Mouse (Mus musculus) left cerebral cortex, postnatal 14 days (tissue): ENCODE data around the gene Mfrp. TPM values are rescaled to one million over a fixed set of nuclear protein-coding genes. Genes with fewer than 3 reads are reported as not detected.
A peak's percentile ranks its signal among the peaks of the same experiment; 100 is the strongest.

Experiments used
- DNase-seq, 2 experiments: peaks; one replicate each; pipeline ENCODE4 v3.0.0; 2021 to 2022; ENCODE audit warnings: low spot score in 2 of 2, mixed read lengths in 1 of 2
- intact Hi-C: fragments of 180-260 bp; cut with DNase I; formaldehyde crosslinking; loops from one replicate; pipeline ENCODE4 v1.15.1; 2025
- total RNA-seq, 2 experiments: library from RNA; stranded (reverse); gene quantifications; 2 replicates each; pipeline ENCODE4 v1.2.3; 2021

The Mfrp gene
- total RNA-seq, 2 experiments from 2014 or later, result 0.46 to 0.82 TPM

DNA sequence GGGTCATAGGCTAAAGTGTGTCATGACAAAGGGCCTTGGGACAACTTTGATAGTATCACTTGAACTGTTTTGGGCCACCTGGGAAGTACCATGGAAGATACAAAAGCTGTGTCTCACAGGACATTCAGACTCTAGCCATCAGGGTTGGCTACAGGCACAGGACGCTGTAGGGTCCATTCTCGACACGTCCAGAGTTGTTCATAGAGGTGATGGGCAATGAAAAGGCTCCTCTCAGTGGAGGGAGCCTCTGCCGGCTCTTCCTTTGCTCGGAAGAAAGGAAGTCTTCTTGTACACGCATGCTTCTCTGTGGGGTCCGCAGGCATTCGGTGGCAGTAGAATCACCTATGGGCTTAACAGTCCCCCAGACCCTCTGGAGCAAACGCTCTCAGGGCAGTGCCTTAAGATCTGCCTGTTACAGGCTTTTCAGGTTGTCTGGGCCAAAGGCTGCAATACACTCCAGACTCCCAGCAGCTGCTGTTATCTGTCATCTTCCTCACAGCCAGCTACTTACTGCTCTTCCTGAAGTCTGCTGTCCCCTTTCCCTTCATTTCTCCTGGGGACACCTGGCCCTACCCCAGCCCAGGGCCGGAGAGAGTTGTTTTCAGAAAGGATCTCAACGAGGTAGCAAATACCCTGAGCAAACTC lies 24.1 kb upstream of the Mfrp start:
- DNase-seq, result no peak
- intact Hi-C loops, result no loop called here

DNA sequence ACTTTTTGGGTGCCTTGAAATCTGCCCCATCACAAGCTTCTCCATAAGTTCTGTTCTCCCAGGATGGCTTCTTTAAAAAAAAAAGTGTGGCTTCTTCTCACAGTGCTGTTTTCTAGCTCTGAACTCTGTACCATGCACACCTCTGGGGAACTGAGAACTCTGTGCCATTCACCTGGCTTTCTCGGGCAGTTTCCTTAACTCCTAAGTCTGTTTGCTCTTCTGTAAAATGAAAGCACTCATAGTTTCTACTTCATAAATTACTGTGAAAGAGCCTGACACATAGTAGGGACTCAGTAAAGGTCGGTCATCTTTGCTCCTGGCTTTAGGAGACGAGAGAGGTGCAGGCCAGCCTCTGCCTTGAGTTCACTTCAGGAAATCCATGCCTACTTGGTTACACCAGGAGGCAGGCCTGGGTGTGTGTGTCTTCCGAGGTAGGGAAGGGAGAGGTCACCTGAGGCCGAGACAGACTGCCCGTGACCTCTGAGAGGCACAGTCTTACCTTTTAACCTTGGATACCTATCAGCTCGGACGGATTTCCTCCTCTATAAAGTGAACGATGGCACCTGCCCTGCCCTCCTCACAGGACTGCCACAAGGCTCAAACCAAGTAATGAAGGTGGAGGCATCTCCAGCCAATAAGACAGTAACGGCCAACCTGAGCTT lies 23.3 kb upstream of the Mfrp start:
- intact Hi-C loops, result no loop called here
- DNase-seq, result no peak

DNA sequence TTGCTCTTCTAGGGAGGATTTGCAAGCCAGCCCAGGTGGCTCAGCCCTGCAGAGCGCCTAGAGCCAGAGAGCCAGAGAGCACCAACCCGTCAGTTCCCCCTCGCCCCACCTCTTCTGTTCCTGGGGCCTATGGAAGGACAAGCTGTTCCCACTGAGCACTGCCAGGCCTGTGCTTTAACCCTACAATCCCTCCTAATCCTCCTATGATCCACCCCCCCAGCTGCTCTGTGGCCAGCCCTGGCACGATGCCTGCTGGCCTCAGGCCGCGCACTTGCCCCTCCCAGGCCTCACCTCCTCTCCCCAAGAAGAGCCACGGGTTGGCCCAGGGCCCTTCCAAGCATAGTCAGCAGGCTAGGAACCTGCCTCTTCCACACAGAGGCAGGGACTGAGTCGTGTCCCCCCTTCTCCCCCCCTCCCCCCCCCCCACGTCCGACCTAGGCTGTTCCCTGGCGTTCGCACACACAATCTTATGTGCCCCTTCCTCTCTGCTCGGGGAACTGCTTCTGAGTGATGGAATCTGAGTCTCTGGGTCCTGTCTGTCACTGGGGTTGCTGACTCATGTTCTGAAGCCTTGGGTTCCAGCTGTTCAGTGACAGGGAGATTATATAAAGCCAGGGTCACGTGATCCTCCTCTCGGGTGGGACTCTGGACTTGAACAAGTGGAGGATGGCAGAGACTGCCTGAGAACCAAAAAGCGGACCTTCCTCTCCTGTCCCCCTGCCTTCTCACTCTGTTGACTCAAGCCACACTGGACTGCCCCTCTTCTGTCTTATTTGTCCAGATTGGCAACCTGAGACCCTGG lies 22.4 kb upstream of the Mfrp start:
- DNase-seq, result peak; percentile 61 to 74
- intact Hi-C loops, result no loop called here

DNA sequence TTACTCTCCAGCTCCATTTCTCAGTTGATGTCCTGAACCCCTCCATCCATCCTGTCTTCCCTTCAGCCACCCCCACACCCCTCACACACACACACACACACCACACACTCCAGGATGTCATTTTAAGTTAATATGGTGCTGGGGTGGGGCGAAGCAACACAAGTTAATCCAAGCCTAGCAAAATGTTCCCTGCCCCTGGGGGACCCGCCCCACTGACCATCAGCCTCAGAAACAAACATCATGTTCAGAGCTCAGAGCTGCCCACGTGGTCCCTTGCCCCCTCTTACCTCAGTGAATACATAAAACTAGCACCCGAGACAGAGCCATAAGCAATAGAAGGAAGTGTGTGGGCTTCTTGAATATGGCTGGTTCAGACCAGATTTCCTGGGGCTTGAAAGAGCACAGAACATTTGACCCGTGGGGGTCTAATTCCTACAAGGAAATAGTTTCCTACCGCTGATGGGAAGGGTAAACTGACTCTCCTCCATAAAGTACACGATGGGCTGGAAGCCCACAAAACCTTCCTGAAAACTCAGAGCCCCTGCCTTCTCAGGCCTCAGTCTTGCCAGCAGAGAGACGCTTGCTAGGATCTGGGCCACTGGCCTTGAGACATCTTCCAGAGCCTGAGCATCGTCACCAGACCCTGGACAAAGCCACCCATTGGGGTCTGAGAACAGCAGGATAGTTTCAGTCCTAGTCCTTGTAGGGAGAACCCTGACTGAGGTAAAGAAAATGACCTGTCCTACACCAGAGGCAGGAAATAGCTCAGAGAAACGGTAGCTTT lies 21.3 kb upstream of the Mfrp start:
- DNase-seq, result no peak
- intact Hi-C loops, result no loop called here

DNA sequence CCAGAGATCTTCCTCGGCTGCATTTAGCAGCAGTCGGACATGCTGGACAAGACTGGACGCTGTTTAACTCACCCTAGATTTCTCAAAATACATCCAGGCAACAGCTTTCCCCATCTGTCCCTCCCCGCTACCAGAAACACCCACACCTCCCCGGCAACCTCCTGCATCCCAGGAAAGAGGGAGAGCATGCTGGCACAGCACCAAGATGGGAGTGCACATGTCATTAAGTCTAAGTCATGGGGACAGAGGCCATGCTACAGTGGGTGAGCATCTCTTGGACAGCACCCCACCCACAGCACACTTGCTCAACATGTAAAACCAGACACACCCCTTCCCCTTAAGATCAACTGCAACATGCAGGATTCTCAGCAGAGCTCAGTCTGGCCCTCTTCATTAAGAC lies 20.6 kb upstream of the Mfrp start:
- intact Hi-C loops, result no loop called here
- DNase-seq, result peak in 1 of 2 experiments; percentile 55

DNA sequence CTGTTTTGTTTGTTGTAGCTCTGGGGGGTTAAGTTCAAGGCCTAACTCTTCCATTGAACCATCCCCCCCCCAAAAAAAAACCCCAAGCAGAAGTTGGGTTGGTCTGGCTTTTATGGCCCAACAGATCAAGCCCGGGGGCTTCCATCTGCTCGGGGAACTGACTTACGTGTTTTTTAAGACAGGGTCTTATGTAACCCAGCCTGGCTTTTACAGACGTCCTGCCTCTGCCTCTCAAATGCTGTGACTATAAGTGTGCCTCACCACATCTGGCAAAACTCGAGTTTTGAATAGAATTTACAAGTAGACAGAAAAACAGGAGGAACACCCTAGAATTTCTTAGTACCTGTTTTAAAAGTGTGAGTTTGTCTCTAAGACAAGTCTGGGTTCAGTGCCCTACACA lies 19.9 kb upstream of the Mfrp start:
- DNase-seq, result no peak
- intact Hi-C loops, result no loop called here

DNA sequence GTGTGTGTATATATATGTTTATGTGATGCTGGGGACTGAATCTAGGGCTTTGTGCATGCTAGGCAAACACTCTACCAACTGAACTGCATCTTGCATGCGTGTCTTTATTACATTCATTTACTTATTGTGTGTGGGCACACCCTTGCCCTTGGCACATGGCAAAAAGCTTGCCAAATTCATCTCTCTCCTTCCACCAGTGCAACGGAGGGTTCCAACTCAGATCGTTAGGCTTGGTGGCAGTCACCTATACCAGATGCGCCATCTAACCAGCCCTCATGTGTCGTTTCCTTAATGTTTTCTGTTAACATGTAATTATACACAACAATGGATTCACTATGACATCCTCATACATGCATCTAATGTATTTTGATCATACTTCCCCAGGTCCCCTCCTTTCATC lies 19.3 kb upstream of the Mfrp start:
- no peak for DNase-seq
- intact Hi-C loops, result no loop called here

DNA sequence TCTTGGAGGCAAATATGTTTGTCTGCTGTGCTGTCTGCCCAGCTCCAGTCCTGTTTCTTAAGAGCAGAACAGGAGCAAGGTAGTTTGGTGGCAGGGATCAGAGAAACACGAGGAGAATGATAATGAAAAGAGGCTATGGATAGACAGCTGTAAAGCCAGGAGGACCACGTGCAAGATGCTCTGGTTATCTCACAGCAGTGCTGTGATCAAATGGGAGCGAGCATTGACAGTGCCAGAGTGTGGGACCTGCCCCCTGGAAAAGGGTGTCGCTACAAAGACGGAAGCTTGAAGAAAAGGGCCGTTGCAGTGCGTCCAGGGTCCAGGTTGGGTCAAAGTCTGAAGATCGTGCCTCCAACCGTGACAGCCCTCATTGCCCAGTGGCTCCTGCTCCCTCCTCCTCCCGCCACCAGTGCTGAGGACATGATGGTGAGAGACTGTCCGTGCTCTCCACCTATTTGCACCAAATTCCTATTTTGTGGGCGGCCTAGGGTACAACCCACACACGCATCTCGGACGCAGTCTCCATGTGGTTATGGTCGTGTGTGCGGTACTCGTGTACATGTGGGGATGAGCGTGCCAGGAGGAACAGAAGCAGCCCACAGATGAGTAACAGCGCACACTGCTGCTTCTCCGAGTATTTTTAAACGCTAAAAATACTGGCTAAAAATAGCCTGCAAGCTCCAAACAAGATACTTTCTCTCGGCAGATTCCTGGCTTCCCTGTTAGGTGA lies 18.0 kb upstream of the Mfrp start:
- DNase-seq, result peak; percentile 76 to 92
- intact Hi-C loops, result no loop called here

DNA sequence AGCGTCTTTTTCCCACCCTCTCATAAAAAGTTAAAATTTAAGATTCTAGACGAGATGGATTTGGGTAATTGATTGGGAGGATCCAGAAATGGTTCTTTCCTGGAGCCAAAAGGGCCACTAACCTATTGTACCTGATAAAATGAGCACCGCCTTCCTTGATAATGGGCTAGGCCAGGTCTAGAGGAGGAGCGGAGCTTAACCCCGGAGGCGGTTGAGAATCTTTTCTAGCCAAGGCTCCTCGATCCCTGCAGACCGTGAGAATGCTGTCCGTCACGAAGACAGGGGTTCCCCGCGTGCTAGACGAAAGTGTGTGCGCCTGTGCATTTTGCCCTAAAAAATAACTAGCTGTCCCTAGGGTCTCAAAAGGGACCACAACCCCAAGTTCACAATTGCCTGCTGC lies 17.3 kb upstream of the Mfrp start:
- no peak for DNase-seq
- intact Hi-C loops, result no loop called here

DNA sequence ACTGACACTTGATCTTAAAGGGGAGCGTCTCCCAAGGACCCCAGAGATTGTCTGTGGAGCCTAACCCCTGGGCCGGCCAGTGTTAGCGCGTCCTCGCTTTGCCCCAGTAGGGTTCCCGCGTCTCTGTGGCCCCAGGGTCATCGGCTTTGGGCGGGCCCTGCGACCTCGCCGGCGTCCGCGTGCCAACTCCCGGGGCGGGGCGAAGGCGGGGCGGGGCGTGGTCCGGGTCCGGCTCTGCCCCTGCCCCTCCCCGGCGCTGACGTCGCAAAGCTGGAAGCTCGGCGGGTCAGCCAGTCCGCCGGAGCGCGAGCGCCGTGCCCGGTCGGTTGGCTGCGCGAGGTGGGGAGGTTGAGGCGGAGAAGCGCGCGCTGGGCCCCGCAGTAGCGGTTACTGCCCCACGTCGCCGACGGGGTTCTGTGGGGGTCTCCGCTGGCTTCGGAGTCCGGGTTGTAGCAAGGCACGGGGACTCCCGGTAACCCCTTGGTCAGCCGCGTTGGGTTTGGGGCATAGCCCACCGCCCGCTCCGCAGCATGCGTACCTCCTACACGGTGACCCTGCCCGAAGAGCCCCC lies 16.8 kb upstream of the Mfrp start:
- DNase-seq, result peak; percentile 81 to 90
- intact Hi-C loops, result no loop called here

DNA sequence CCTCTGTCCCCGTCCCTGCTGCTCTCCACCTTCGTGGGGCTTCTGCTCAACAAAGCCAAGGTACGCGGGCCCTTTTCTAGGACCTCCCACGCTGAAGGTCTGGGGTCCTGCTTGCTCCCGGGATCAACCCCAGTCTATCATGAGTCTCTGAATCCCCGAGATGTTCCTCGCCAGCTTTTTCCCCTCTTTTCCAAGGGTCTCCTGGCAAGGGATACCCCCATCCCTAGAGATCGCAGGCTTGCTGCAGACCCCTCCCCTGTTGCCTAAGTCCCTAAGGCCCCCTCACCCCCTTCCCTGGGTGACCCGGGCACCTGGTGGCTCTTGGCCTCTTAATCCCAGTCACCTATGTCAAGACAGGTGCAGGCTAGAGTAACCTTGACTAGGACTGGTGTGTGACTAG lies 16.3 kb upstream of the Mfrp start:
- intact Hi-C loops, result no loop called here
- DNase-seq, result no peak

DNA sequence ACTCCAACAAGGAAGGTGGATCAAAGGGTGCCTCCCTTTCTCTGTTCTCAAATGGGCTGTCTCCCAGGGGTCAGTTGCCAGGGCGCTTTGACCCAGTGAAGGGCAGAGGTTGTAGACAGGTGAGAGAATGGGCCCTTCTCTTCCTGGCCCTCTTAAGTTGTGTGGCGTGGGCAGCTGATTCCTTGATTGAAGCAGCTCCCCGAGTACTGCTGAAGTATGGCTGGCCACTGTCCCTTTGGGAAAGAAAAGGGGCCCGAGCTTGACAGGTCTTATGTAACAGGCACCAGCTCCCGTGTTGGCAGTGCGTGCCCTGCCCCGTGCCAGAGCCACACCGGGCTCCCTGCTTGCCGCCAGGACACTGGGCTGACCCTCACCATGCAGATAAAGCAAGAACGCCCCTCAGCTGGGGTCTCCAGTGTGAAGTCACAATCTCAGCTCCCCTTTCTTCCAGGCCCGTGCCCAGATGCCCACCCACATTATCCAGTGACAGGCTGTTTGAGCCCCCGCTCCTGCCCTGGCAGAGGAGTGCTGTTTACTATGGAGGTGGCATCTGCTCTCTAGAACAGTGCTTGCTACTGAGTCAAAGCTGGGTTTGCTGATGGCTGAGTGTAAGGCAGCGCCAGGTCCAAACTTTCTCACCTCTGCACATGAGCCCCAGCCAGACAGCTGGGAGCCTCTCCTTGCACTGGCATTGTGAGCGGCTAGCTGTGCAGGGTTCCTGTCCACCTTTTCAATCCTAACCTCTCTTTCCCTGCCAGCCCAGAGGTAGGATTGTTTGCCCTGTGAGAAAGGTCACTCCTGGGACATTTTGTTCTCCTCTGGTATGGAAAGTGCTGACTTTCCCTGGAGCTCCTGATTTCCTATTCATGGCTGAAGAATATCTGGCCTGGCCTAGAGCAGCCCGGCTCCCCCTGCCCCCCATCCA lies 15.5 kb upstream of the Mfrp start:
- intact Hi-C loops, result no loop called here
- peak; percentile 58 to 78 for DNase-seq

DNA sequence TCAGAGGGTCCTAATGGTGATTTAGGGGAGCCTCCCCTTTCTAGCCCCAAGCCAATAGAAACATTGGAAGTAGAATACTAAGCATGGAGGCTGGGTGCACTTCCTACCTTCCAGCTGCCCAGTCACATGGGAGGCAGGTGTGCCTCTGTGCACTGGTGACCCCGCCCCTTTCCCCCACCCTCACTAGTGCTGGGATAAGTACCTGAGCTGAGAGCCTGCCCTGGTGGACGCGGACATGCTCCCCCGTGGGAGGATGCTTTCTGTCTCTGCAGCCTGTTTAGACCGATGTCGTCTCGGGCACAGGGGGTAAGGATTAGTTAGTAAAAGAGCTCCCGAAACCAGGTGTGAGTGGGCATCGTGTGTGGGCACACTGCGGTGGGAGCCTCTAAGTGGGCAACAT lies 14.6 kb upstream of the Mfrp start:
- intact Hi-C loops, result no loop called here
- no peak for DNase-seq

DNA sequence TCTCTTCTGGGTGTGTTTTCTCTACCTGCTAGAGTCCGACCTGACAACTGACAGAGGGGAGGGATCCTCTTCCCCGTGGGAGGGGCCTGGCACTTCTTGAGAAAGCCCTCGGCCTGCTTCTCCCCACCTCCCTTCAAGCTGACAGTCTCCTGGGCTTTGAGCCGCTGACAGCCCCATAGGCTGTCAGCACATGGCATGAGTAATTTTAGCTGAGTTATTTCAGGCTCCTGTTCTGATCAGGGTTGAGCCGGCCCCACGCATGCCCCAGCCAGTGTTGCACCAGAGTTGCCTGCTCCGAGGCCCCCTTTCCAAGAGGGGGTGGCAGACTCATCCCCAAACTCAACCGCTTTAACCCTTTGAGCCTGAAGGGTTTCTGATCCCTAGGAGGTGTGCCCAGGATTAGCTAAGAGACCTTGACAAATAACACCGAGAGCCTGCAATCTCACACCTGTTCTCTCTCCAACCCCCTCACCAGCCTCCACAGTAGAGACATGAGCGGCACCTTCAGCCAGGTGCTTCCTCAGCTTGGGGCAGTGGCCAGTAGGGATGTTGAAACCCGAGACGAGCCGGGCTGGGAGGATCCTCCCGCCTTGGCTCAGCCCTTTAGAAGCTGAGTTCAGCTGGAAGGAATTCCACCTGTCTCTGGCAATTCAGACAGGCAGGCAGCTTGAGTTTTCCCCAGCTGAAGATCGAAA lies 13.6 kb upstream of the Mfrp start:
- intact Hi-C loops, result no loop called here

DNA sequence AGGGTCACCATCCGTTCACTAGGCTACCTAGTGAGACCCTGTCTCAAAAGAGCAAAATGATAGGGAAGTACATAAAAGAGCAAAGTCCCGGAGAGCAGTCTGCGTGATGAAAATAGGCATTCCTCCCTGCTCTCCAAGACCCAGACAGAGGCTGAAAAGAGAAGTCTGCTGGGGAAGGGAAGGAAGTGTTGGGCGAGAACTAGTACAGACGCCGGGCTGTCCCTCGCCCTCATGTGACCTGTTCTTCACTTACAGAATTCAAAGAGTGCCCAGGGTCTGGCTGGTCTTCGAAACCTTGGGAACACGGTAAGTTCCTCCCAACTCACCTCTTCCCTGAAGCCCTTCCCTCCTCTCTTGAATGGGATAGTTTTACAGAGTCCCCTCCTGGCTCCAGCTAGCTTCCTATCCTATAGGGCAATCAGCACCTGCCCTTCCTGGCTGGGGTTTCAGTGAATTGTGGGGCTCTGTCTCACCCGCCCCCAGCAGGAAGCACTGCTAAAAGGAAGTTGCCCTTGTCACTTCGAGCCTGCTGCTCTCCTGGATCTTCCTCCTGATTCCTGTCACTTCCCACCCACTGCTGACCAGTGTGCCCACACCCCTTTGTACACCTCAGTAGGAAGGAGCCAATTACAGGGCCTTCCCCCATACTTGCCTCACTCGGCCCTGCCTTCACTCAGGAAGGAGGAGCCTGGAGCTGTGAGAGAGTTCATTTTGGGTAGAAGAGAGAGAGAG lies 12.5 kb upstream of the Mfrp start:
- intact Hi-C loops, result no loop called here
- no peak for DNase-seq

More for the DNA sequence above, 13.6 kb upstream of the Mfrp start:
- DNase-seq, result peak; percentile 71 to 82

DNA sequence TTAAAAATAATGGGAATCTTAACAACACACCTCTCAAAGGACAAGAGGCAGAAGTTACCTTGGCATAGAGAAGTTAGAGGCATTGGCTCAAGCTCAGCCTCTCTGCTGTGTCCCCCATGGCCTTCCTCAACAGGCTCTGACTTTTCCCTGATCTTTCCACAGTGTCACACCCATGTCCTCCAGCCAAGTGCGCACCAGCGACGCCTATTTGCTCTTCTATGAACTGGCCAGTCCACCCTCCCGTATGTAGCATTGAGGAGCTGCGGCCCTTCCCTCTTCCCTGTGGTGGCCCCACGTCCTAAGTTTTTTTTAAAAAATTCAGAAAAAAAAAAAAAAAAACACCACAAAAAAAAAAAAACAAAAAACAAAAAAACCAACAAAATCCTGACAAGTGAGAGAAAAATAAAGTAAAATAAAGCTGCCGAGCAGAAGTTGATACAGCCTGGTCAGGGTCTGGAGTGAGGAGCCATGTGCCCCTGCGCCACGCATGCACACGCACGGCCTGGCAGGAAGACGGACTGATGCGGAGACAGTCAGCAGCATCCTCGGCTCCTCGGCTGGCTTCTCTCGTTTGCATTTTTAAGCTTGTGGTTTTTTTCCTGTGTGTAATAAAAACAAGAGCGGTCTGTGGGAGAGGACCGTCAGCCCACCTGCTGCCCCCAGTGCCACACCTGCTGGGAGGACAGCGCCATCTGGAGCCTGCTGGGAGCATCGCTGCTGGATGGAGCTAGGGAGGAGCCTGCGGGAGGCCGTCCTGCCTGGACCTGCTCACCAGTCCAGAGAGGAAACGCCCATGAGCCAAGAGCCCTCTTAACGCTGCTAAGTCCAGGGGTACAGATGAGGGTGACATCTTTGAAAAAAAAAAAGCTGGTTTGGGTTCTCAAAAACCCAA lies 7.7 kb upstream of the Mfrp start:
- intact Hi-C loops, result no loop called here
- peak; percentile 80 to 83 for DNase-seq
